Mouse (Mus musculus): ENCODE results near the gene Shank3.

The Shank3 gene

GRCm38 (mm10) chr15:89498961-89499688, at the start of gene Shank3:
TSS of gene Shank3 (plus strand) at chr15:89499623.
- DNase-seq (ENCODE audit: low read depth) = no peak

GRCm38 (mm10) chr15:89452906-89453864, 46.2 kb upstream of the Shank3 start:
- peak; percentile 69 for DNase-seq (ENCODE audit: low read depth)

DNA sequence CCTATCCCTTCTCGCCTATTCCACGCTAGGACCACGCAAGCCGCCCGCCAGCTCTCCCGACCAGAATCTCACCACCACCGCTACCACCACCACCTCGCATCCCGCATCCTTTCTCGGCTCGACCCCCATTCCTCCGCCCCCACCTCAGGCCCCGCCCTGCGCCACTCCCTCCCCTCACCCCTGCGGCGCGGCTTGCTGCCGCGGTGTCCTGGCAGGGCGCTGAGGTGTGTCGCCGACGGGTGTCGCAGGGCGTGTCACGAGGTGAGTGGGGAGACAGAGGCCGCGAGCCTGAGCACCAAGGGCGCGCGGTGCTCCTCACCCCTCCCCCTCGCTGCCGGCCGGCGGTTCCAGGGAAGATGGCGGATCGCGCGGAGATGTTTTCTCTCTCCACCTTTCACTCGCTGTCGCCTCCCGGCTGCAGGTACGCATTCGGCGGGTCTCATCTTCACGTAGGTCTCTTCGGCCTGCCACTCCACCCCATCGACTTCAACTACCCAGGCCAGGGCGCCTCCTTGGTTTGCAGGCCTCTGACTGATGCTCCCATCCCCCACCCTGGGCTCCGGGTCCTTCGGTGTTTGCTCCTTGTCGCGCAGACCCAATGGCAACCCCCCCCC, 45.5 kb upstream of the Shank3 start, which contains the start of gene Mapk8ip2:
Mapk8ip2 (plus strand) TSS at position 49 of the 614 bp plus-strand sequence.
- DNase-seq (ENCODE audit: low read depth) = no peak

- no peak for DNase-seq (ENCODE audit: low read depth)
These were observed 44.6 kb upstream of the Shank3 start for GRCm38 (mm10) chr15:89454857-89455256.

DNA sequence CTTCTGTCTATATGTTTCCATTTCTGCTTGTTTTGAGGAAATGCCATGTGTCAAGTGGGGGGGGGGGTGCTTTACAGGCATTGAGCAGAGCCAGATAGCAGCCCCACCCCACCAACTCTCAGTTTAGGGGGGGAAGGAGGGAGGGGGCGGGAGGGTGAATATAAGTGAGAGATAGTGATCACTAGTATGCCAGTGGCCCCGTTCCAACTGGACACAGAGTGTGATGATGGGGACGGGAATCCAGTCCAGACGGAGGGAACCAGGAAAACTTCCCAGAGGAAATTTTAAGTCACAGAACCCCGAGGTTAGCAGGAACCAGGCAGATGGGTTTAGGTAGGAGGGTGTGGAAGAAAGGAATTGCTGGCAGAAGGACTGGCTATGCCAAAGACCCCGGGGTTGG, 43.8 kb upstream of the Shank3 start:
- no peak for DNase-seq (ENCODE audit: low read depth)

DNA sequence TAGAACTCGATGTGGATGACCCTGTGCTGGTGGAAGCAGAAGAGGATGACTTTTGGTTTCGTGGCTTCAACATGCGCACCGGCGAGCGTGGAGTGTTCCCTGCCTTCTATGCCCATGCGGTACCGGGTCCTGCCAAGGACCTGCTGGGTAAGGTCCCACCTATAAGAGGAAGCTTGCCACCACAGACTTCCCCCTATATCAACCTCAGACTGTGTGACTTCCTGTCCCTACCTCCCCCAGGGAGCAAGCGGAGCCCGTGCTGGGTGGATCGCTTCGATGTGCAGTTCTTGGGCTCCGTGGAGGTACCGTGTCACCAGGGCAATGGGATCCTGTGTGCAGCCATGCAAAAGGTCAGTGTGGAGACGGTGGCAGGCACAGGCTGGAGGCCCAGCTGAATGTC, 40.5 kb upstream of the Shank3 start:
- DNase-seq (ENCODE audit: low read depth) = no peak

DNA sequence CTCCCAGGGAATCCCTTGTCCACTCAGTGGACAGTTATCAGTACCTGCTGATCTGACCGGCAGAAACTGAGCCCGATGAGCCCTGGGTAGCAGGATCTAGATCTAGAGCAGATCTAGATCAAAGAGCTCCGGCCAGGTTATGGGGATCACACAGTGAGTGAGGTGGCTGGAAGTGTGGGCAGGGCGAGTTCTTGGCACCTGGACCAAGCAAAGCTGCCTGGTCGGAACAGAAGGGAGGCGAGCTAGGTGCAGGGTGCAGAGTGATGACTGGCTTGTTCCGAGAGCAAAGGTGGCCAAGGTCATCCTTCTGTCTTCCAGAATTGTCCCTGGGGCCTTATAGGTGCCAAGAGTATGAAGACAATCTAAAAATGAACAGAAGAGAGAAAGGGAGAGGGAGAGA, 39.6 kb upstream of the Shank3 start:
- DNase-seq (ENCODE audit: low read depth) = no peak

GRCm38 (mm10) chr15:89460298-89460697, 39.1 kb upstream of the Shank3 start:
- DNase-seq (ENCODE audit: low read depth) = no peak

- DNase-seq (ENCODE audit: low read depth) = no peak
These were observed 38.1 kb upstream of the Shank3 start for GRCm38 (mm10) chr15:89461321-89461720.

- DNase-seq (ENCODE audit: low read depth) = no peak
These were observed 37.2 kb upstream of the Shank3 start for GRCm38 (mm10) chr15:89462176-89462575.

DNA sequence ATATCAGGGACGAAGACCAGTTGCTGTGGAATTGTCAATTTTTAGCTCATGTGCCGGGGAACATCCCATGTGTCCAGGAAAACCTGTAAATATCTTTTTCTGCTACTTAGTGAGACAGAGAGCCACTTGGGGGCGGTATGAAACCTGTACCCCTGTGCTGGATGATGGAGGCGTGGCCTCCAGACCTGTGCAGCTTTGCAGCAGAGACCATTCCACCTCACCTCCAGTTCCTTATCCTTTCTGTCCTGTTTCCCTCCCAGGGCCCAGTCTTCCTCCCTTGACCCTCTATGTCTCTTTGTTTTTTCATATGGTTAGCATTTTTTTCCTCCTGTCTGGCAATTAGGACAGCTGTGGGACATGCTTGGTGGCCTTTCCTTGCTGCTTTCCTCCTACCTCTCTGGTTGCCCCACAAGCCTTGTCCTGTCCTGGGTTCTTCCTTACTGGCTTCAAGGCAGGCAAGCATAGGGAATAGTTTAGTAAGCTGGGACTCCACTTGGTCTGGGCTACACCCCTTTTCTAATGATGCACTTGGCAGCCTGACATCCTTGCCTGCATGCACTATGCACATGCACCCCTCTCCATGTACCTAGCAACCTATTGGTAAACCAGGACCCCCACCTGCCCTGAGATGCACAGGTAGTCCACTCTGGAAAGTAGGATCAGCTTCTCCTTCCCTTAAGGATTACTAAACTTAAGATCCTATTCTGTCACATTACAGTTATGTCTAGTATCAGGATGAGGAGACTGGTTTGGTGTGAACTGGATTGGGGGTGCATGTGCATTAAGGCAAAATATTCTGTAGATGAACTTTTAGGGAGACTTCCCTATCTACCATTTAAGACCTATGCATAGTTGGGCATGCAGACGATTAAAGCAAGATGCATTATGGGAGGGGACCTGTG, 35.8 kb upstream of the Shank3 start:
- no peak for DNase-seq (ENCODE audit: low read depth)

- DNase-seq (ENCODE audit: low read depth) = no peak
These were observed 34.4 kb upstream of the Shank3 start for GRCm38 (mm10) chr15:89465052-89465451.

DNA sequence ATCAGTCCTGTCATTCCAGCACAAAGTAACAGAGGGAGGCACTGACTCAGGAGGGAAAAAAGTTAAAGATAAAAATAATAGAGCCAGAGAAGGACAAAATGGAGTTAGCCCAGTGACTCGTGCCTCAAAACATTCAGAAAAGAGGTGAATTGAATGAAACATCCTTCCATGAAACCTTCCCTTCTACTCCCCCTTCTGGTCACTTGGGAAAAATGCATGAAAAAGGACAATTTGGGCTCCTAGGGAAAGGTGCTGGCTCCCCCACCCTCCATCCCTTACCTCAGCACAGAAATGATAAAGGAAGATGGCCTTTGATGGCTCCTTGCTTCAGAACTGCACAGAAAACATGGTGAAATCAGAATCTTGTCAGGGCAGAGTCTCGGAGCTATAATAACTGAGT, 30.8 kb upstream of the Shank3 start:
- DNase-seq (ENCODE audit: low read depth) = peak; percentile 31

DNA sequence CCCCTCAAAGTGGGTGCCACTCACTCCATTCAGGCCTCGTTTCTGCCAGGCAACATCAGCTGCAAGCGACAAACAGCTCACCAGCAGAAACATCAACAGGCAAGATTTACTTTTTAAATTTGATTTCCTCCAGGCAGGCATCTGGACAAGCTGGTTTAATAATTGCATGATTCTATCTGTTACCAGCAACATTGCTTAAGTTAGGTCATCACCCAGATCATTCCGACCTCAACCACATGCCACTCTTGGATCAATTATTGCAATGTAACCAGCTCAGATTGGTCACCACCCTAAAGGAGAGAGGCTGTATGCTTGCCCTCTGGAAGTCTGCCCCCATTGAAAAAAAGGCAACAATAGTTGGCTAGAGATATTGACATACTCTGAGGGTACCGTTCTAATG, 27.9 kb upstream of the Shank3 start:
- no peak for DNase-seq (ENCODE audit: low read depth)

- no peak for DNase-seq (ENCODE audit: low read depth)
These were observed 26.1 kb upstream of the Shank3 start for GRCm38 (mm10) chr15:89473370-89473769.

DNA sequence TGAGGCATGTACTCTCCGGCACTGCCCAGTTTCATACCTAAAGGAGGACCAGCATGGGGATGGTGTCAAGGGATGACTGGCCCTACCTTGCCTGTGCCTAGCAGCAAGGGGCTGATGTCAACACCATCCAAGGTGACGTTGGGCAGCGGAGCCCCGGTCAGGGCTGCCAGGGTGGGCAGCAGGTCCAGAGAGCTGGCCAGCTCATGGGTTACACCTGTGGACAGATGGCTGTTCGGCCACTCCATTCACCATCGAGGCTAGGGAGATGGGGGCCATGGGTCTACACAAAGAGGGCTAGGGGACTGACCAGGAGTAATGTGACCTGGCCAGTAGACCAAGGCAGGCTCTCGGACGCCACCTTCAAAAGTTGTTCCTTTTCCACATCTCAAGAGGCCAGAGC, 25.5 kb upstream of the Shank3 start:
- no peak for DNase-seq (ENCODE audit: low read depth)

GRCm38 (mm10) chr15:89474596-89475292, 24.7 kb upstream of the Shank3 start:
- DNase-seq (ENCODE audit: low read depth) = no peak

GRCm38 (mm10) chr15:89475293-89475600, 24.2 kb upstream of the Shank3 start:
- DNase-seq (ENCODE audit: low read depth) = no peak

- peak; percentile 81 for DNase-seq (ENCODE audit: low read depth)
These were observed 23.6 kb upstream of the Shank3 start for GRCm38 (mm10) chr15:89475611-89476474.

DNA sequence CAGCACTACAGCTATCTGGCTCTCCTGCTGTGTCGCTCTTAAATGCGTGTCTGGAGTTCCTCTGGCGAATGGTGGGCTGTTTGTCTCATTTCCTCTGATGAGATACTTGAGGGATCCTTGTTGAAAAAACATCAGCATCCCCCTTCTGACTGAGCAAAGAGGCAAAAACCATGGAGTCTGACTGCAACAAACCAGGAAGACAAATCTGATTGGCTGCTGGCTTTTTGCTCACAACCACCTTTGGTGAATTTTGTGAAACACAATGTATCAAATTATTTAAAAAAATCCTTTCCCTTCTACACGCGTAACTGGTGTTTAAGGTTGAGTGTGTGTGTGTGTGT, 23.0 kb upstream of the Shank3 start:
- DNase-seq (ENCODE audit: low read depth) = no peak
